Mouse (Mus musculus) macrophage (primary cell): ENCODE measurements around the gene Eral1. TPM values are rescaled to one million over a fixed set of nuclear protein-coding genes. Genes with fewer than 3 reads are reported as not detected.
A peak's percentile ranks its signal among the peaks of the same experiment; 100 is the strongest.

Experiments
- H3K27ac ChIP-seq: fragments of 350-480 bp; formaldehyde crosslinking; 2 replicates; pipeline ENCODE4 v1.9.0; 2021
- H3K36me3 ChIP-seq: fragments of 350-480 bp; formaldehyde crosslinking; 2 replicates; pipeline ENCODE4 v1.9.0; 2021; ENCODE audit errors: inconsistent target
- H3K4me3 ChIP-seq: fragments of 350-480 bp; formaldehyde crosslinking; 2 replicates; pipeline ENCODE4 v1.9.0; 2021; ENCODE audit errors: inconsistent target
- H3K79me2 ChIP-seq: fragments of 350-480 bp; formaldehyde crosslinking; 2 replicates; pipeline ENCODE4 v1.9.0; 2021; ENCODE audit errors: inconsistent target
- WGBS: methylation state at CpG from one replicate; pipeline ENCODE4 v1.1.7; 2026; ENCODE audit warnings: inconsistent platforms; ENCODE audit not compliant: missing documents; 5-methylcytosine and 5-hydroxymethylcytosine counted together
- polyA plus RNA-seq: library from polyadenylated mRNA; stranded (reverse); fragments of 250-400 nt; gene quantifications from 3 replicates; pipeline ENCODE4 v1.2.4, GENCODE M21; 2018; ENCODE audit warnings: inconsistent platforms

The Eral1 gene
- polyA plus RNA-seq, 1 experiment from 2014 or later: 8.4 TPM

GRCm38 (mm10) chr11:78102958-78103747 is 23.0 kb upstream of the Eral1 start:
- Histone ChIP-seq H3K27ac (no peak overlapping the region), H3K79me2 (peaks cover 100% of the 10 kb centered on the region), H3K4me3 (no peak overlapping the region), H3K36me3 (0 out of 2 replicates have a peak, but pooled peaks cover 6% of the 10 kb centered on the region)
- 59% methylated on average over 4 of the region's 5 CpGs for WGBS

DNA sequence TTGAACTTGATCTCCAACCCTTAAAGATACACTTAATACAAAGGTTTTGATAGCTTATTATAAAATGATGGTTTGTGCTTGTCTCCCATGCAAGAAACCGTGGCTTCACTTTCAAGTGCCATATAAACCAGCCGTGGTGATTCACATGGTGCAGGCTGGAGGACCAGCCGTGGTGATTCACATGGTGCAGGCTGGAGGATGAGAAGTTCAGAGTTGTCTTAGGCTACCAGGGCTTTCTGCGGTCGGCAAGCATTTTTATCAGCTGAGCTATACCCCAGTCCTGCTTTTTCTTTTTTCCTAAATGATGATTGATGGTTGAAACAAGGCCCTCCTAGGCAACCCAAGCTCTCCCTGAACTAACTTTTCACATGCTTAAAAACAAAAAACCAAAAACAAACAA is 22.0 kb upstream of the Eral1 start:
- WGBS: 91% methylated on average over 5 of the region's 5 CpGs
- Histone ChIP-seq H3K27ac (no peak overlapping the region), H3K36me3 (0 out of 2 replicates have a peak, but pooled peaks cover 6% of the 10 kb centered on the region), H3K4me3 (no peak overlapping the region), H3K79me2 (peaks cover 100% of the 10 kb centered on the region)

DNA sequence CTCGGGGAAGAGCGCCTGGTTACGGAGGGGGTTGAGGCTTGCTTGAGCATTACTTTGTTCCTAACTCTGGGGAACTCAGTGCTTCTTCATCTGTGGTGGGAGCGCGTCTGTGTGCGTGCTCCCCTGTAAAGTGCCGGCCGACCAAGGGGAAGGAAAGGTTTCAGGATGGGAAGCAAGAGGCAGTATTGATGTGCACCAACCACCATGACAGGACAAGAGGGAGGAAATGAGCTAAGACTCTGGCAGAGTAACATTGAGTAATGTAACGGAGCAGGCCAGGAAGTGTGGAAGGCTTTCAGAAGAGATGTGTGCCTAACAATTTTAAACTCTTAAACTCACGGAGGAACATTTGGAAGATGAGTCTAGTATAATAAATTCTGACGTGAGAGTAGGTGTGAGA is 20.6 kb upstream of the Eral1 start:
- Histone ChIP-seq H3K27ac (peak overlapping the region; percentile 46), H3K79me2 (peaks cover 99% of the 10 kb centered on the region), H3K4me3 (no peak overlapping the region; the same call in 1 of the 2 replicates), H3K36me3 (no peaks in the 10 kb centered on the region)
- WGBS: 32% methylated on average over 11 of the region's 11 CpGs

GRCm38 (mm10) chr11:78097077-78097476 is 16.9 kb upstream of the Eral1 start:
- Histone ChIP-seq H3K79me2 (peaks cover 74% of the 10 kb centered on the region), H3K27ac (no peak overlapping the region), H3K4me3 (no peak overlapping the region), H3K36me3 (no peaks in the 10 kb centered on the region)
- WGBS: 93% methylated on average over 3 of the region's 3 CpGs

DNA sequence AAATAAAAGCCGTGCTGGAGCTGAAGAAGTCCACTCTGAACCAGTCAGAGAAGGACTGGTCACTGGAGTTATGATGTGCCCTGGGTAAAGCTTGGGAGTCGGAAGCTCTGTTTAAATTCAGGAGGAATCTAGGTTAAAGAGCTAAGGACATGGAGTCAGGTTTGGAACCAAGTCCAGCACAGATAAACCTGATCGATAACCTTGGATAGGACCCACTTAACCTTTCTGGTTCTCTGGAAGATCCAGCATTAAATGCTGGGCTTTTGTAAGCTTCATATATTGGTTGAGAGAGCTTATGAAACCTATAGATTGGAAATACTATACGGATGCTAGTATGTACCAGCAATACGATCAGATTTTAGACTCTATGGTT is 14.9 kb upstream of the Eral1 start:
- Histone ChIP-seq H3K79me2 (peaks cover 55% of the 10 kb centered on the region), H3K27ac (peak overlapping the region; percentile 74), H3K36me3 (no peaks in the 10 kb centered on the region), H3K4me3 (peak overlapping the region; percentile 97)
- 37% methylated on average over 5 of the region's 5 CpGs for WGBS

DNA sequence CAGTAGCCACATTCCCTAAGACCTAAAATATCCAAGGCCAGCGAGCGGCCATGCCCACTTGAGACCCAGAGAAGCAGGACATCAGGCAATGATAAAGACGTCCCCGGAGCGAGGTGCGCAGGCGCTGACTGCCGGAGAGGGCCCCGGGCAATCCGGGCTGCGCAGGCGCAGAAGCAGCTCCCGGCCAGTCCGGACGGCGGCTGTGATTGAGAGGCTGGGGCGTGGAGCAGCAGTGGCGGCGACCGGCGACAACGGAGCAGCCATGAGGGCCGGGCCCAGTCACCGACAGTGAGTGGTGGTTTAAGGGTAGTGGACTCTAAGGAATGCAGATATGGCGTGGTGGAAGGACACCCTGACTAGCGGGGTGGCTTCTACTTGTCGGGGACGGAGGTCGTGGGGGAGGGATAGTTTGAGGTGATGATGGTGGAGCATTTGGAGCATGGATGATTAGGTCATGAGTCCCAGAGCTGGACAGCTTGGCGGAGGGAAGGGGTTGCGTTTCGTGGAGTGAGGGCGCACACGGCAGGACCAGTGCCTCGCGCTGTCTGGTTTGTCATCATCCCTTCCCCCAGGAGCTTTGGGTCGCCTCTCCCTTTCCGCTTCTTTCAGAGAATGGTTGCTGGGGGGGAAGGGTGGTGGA is 14.4 kb upstream of the Eral1 start, which contains the start of gene Fam222b:
Gene Fam222b, plus strand, starts transcription at position 157 of the 640 bp plus-strand sequence.
- Histone ChIP-seq H3K27ac (peak within 1 kb of the TSS; percentile 74), H3K36me3 (no peaks in the 10 kb centered on the region)
- under 1% methylated on average over 33 of the region's 38 CpGs for WGBS

GRCm38 (mm10) chr11:78094137-78094503 is 13.9 kb upstream of the Eral1 start:
- peaks cover 45% of the 10 kb centered on the region for H3K79me2 ChIP-seq
- H3K36me3 ChIP-seq: no peaks in the 10 kb centered on the region
- peak overlapping the region; percentile 97 for H3K4me3 ChIP-seq
- WGBS: 45% methylated on average over 11 of the region's 11 CpGs
- H3K27ac ChIP-seq: peak overlapping the region; percentile 35

More for the DNA sequence above, 14.4 kb upstream of the Eral1 start, which contains the start of gene Fam222b:
- H3K79me2 ChIP-seq: peaks cover 50% of the 10 kb centered on the region
- peak within 1 kb of the TSS; percentile 97 for H3K4me3 ChIP-seq

GRCm38 (mm10) chr11:78087756-78088281 is 7.6 kb upstream of the Eral1 start:
- WGBS: 86% methylated on average over 5 of the region's 5 CpGs
- Histone ChIP-seq H3K4me3 (no peak overlapping the region), H3K36me3 (no peaks in the 10 kb centered on the region)

GRCm38 (mm10) chr11:78086925-78087479 is 6.8 kb upstream of the Eral1 start:
- no peak overlapping the region for H3K27ac ChIP-seq
- no peak overlapping the region for H3K4me3 ChIP-seq
- no peaks in the 10 kb centered on the region for H3K79me2 ChIP-seq
- no peaks in the 10 kb centered on the region for H3K36me3 ChIP-seq
- WGBS: 78% methylated on average over 4 of the region's 4 CpGs

More at GRCm38 (mm10) chr11:78087756-78088281, 7.6 kb upstream of the Eral1 start:
- Histone ChIP-seq H3K79me2 (no peaks in the 10 kb centered on the region), H3K27ac (no peak overlapping the region)

DNA sequence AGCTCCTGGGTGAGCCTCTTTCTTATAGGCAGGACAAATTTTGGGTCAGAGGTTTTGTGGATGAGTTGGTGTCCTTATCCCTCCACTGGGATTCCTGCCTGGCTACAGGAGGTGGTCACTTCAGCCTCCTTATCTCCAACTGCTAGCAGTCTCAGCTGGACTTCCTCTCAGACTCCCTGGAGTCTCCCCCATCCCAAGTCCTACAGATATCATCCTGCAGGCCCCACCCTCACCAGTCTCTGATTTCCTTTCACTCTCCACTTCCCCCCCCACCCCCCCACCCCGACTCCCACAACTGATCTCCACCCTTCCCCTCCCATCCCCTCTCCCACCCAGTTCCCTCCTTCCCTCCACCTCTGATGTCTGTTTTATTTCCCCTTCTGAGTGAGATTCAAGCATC is 3.4 kb upstream of the Eral1 start:
- Histone ChIP-seq H3K27ac (no peak overlapping the region), H3K4me3 (no peak overlapping the region), H3K79me2 (peaks cover 14% of the 10 kb centered on the region), H3K36me3 (no peaks in the 10 kb centered on the region)
- no CpG with 5 or more reads among the region's 1 CpGs for WGBS

DNA sequence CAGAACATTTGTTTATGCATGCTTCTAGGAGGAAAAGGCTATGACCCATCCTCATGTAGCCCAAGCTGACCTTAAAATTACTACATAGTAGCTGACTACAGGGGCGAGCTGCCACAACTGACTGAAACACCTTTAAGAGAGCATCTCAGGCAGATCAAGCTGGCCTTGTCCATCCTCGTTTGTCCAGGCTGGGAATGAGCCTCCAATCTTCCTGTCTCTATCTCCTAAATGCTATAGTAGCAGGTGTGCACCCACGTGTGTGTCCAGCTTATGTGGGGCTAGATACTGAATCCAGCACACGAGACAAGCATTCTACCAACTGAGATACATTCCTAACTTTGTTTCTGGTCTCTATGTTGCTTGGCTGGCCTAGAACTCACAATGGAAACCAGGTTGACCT is 5.5 kb downstream of the Eral1 start:
- 92% methylated on average over 4 of the region's 4 CpGs for WGBS
- Histone ChIP-seq H3K36me3 (peaks cover 39% of the 10 kb centered on the region), H3K27ac (no peak overlapping the region), H3K79me2 (peaks cover 10% of the 10 kb centered on the region), H3K4me3 (no peak overlapping the region)

DNA sequence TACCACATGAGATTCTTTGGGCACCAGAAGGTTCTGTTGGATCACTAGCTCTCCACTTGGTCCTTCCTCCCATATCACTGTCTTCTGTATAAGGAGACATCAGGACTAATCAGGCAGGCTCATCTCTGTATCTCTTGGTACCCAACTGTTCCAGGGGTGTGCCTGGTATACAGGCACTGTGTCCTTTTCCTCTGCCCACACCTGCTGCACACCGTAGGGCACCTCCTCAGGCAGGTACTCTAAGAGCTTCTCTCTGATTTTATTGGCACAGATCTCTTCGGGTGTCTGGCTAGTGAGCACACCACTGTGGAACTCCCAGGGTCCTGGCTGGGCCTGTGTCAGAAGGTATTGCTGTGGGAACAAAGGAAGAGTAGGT is 5.9 kb downstream of the Eral1 start:
- H3K36me3 ChIP-seq: peaks cover 39% of the 10 kb centered on the region
- H3K27ac ChIP-seq: no peak overlapping the region
- H3K4me3 ChIP-seq: no peak overlapping the region
- peaks cover 6% of the 10 kb centered on the region for H3K79me2 ChIP-seq
- WGBS: 96% methylated on average over 2 of the region's 2 CpGs

- WGBS: 94% methylated on average over 9 of the region's 9 CpGs
- Histone ChIP-seq H3K27ac (no peak overlapping the region), H3K79me2 (peaks cover under 1% of the 10 kb centered on the region; the same call in 1 of the 2 replicates), H3K36me3 (peaks cover 39% of the 10 kb centered on the region), H3K4me3 (no peak overlapping the region)
Measured at GRCm38 (mm10) chr11:78073577-78074276, 6.5 kb downstream of the Eral1 start.

GRCm38 (mm10) chr11:78072425-78073130 is 7.6 kb downstream of the Eral1 start:
- WGBS: 62% methylated on average over 6 of the region's 6 CpGs
- H3K27ac ChIP-seq: no peak overlapping the region
- no peaks in the 10 kb centered on the region for H3K79me2 ChIP-seq
- H3K4me3 ChIP-seq: no peak overlapping the region
- H3K36me3 ChIP-seq: peaks cover 39% of the 10 kb centered on the region
